Comparison of ENCODE assay signal across 14 mouse cellular contexts in the genomic region with DNA sequence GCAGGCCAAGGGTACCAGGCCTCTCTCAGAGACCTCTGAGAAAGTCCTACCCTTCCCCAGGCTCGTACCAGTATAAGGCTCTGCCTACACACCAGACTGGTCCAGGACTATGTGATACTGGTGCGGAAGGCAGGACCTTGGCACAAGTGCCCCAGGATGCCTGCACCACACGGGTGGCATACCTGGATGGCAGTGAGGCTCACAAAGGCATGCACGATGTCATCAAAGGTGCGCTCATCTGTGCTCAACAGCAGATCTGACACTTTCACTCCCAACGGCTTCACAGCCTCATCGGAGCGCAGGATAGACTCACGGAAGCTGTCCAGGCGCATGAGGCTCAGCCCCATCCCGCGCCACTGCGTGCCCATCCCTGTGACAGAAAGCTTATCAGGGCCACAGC.
"Had no signal": no experiment of that assay in that cellular context is flagged by ENCODE, and none has a peak within 500 bp of the region (broad histone marks: within the 10 kb centered on the region; RNA-seq: fewer than 3 reads in every experiment).

No protein-coding gene starts in this region.

- ATAC-seq: lung, postnatal 0 days; midbrain, embryonic 13.5 days had no signal

- H3K27me3 ChIP-seq: kidney, embryonic 15.5 days; limb, embryonic 13.5 days; midbrain, embryonic 13.5 days; neural tube, embryonic 15.5 days had no signal

- H3K4me2 ChIP-seq: kidney, embryonic 15.5 days; limb, embryonic 13.5 days; midbrain, embryonic 13.5 days; neural tube, embryonic 15.5 days had no signal

- DNase-seq: kidney, postnatal 14 days; left cerebral cortex, postnatal 4 days; lung, adult 2 months; lung, postnatal 36 days; right cerebral cortex, adult 18-20 months; right cerebral cortex, postnatal 25 days; thymus, postnatal 4 days had no signal

- H3K27ac ChIP-seq: kidney, embryonic 15.5 days; limb, embryonic 13.5 days; liver, embryonic 14.5 days; midbrain, embryonic 13.5 days; neural tube, embryonic 15.5 days; stomach, postnatal 0 days had no signal

- H3K4me3 ChIP-seq: kidney, embryonic 15.5 days; limb, embryonic 13.5 days; midbrain, embryonic 13.5 days; neural tube, embryonic 15.5 days had no signal

- H3K9ac ChIP-seq: kidney, embryonic 15.5 days; limb, embryonic 13.5 days; liver, embryonic 14.5 days; midbrain, embryonic 13.5 days; neural tube, embryonic 15.5 days had no signal

- H3K9me3 ChIP-seq: kidney, embryonic 15.5 days; limb, embryonic 13.5 days; midbrain, embryonic 13.5 days; neural tube, embryonic 15.5 days had no signal
